Mouse (Mus musculus): ENCODE data around the gene Dnm3. TPM values are rescaled to one million over a fixed set of nuclear protein-coding genes. Genes with fewer than 3 reads are reported as not detected.

The Dnm3 gene
- polyA plus RNA-seq, 1 experiment: 1.7 TPM

GRCm38 (mm10) chr1:162009086-162009485 is 468.7 kb downstream of the Dnm3 start:
- Histone ChIP-seq H3K27me3 (ENCODE audit: control insufficient read depth, insufficient read depth, low read length, poor library complexity, severe bottlenecking) (no peaks in the 10 kb centered on the region), H3K27ac (ENCODE audit: insufficient read depth, low read length) (no peak overlapping the region), H3K4me3 (ENCODE audit: low read depth, low read length) (no peak overlapping the region), H3K36me3 (ENCODE audit: control insufficient read depth, insufficient read depth, low read length, poor library complexity, severe bottlenecking) (no peaks in the 10 kb centered on the region), H3K4me1 (ENCODE audit: control insufficient read depth, insufficient read depth, low read length) (no peaks in the 10 kb centered on the region), H3K9me3 (replicated peaks; ENCODE audit: control insufficient read depth, insufficient read depth, low read length, poor library complexity, severe bottlenecking) (no peaks in the 10 kb centered on the region), H3K9ac (ENCODE audit: low read depth, poor library complexity, severe bottlenecking) (no peak overlapping the region)
- TF ChIP-seq POLR2A (IDR thresholded peaks at IDR 0.05; ENCODE audit: insufficient read depth, low read length) (no peak), CTCF (IDR thresholded peaks at IDR 0.05; ENCODE audit: low read depth, low read length) (no peak), EP300 (IDR thresholded peaks at IDR 0.05; ENCODE audit: insufficient read depth, low read depth, low read length) (no peak)

GRCm38 (mm10) chr1:162008631-162009067 is 469.2 kb downstream of the Dnm3 start:
- no peaks in the 10 kb centered on the region for H3K27me3 ChIP-seq (ENCODE audit: control insufficient read depth, insufficient read depth, low read length, poor library complexity, severe bottlenecking)
- no peak for TF ChIP-seq EP300 (IDR thresholded peaks at IDR 0.05; ENCODE audit: insufficient read depth, low read depth, low read length)
- no peak for TF ChIP-seq POLR2A (IDR thresholded peaks at IDR 0.05; ENCODE audit: insufficient read depth, low read length)
- no peak for TF ChIP-seq CTCF (IDR thresholded peaks at IDR 0.05; ENCODE audit: low read depth, low read length)
- H3K9me3 ChIP-seq (replicated peaks; ENCODE audit: control insufficient read depth, insufficient read depth, low read length, poor library complexity, severe bottlenecking): no peaks in the 10 kb centered on the region
- no peak overlapping the region for H3K9ac ChIP-seq (ENCODE audit: low read depth, poor library complexity, severe bottlenecking)
- H3K4me3 ChIP-seq (ENCODE audit: low read depth, low read length): no peak overlapping the region
- H3K36me3 ChIP-seq (ENCODE audit: control insufficient read depth, insufficient read depth, low read length, poor library complexity, severe bottlenecking): no peaks in the 10 kb centered on the region
- no peak overlapping the region for H3K27ac ChIP-seq (ENCODE audit: insufficient read depth, low read length)
- no peaks in the 10 kb centered on the region for H3K4me1 ChIP-seq (ENCODE audit: control insufficient read depth, insufficient read depth, low read length)

GRCm38 (mm10) chr1:162008208-162008607 is 469.6 kb downstream of the Dnm3 start:
- Histone ChIP-seq H3K27me3 (ENCODE audit: control insufficient read depth, insufficient read depth, low read length, poor library complexity, severe bottlenecking) (no peaks in the 10 kb centered on the region), H3K4me1 (ENCODE audit: control insufficient read depth, insufficient read depth, low read length) (no peaks in the 10 kb centered on the region), H3K4me3 (ENCODE audit: low read depth, low read length) (no peak overlapping the region), H3K9me3 (replicated peaks; ENCODE audit: control insufficient read depth, insufficient read depth, low read length, poor library complexity, severe bottlenecking) (no peaks in the 10 kb centered on the region), H3K27ac (ENCODE audit: insufficient read depth, low read length) (no peak overlapping the region), H3K9ac (ENCODE audit: low read depth, poor library complexity, severe bottlenecking) (no peak overlapping the region), H3K36me3 (ENCODE audit: control insufficient read depth, insufficient read depth, low read length, poor library complexity, severe bottlenecking) (no peaks in the 10 kb centered on the region)
- TF ChIP-seq POLR2A (IDR thresholded peaks at IDR 0.05; ENCODE audit: insufficient read depth, low read length): no peak
- no peak for TF ChIP-seq EP300 (IDR thresholded peaks at IDR 0.05; ENCODE audit: insufficient read depth, low read depth, low read length)
- TF ChIP-seq CTCF (IDR thresholded peaks at IDR 0.05; ENCODE audit: low read depth, low read length): no peak

GRCm38 (mm10) chr1:162006109-162006508 is 471.7 kb downstream of the Dnm3 start:
- no peak overlapping the region for H3K27ac ChIP-seq (ENCODE audit: insufficient read depth, low read length)
- no peak for TF ChIP-seq POLR2A (IDR thresholded peaks at IDR 0.05; ENCODE audit: insufficient read depth, low read length)
- TF ChIP-seq CTCF (IDR thresholded peaks at IDR 0.05; ENCODE audit: low read depth, low read length): no peak
- H3K27me3 ChIP-seq (ENCODE audit: control insufficient read depth, insufficient read depth, low read length, poor library complexity, severe bottlenecking): no peaks in the 10 kb centered on the region
- H3K4me3 ChIP-seq (ENCODE audit: low read depth, low read length): no peak overlapping the region
- no peak overlapping the region for H3K9ac ChIP-seq (ENCODE audit: low read depth, poor library complexity, severe bottlenecking)
- no peaks in the 10 kb centered on the region for H3K4me1 ChIP-seq (ENCODE audit: control insufficient read depth, insufficient read depth, low read length)
- no peaks in the 10 kb centered on the region for H3K9me3 ChIP-seq (replicated peaks; ENCODE audit: control insufficient read depth, insufficient read depth, low read length, poor library complexity, severe bottlenecking)
- H3K36me3 ChIP-seq (ENCODE audit: control insufficient read depth, insufficient read depth, low read length, poor library complexity, severe bottlenecking): no peaks in the 10 kb centered on the region

GRCm38 (mm10) chr1:162004821-162005770 is 472.7 kb downstream of the Dnm3 start:
- Histone ChIP-seq H3K9me3 (replicated peaks; ENCODE audit: control insufficient read depth, insufficient read depth, low read length, poor library complexity, severe bottlenecking) (no peaks in the 10 kb centered on the region), H3K27ac (ENCODE audit: insufficient read depth, low read length) (no peak overlapping the region), H3K4me3 (ENCODE audit: low read depth, low read length) (no peak overlapping the region), H3K27me3 (ENCODE audit: control insufficient read depth, insufficient read depth, low read length, poor library complexity, severe bottlenecking) (no peaks in the 10 kb centered on the region), H3K36me3 (ENCODE audit: control insufficient read depth, insufficient read depth, low read length, poor library complexity, severe bottlenecking) (no peaks in the 10 kb centered on the region), H3K9ac (ENCODE audit: low read depth, poor library complexity, severe bottlenecking) (no peak overlapping the region), H3K4me1 (ENCODE audit: control insufficient read depth, insufficient read depth, low read length) (no peaks in the 10 kb centered on the region)
- TF ChIP-seq CTCF (IDR thresholded peaks at IDR 0.05; ENCODE audit: low read depth, low read length): no peak
- TF ChIP-seq POLR2A (IDR thresholded peaks at IDR 0.05; ENCODE audit: insufficient read depth, low read length): no peak
- TF ChIP-seq EP300 (IDR thresholded peaks at IDR 0.05; ENCODE audit: insufficient read depth, low read depth, low read length): no peak

GRCm38 (mm10) chr1:162004518-162004780 is 473.4 kb downstream of the Dnm3 start:
- Histone ChIP-seq H3K27ac (ENCODE audit: insufficient read depth, low read length) (no peak overlapping the region), H3K4me3 (ENCODE audit: low read depth, low read length) (no peak overlapping the region)

More at GRCm38 (mm10) chr1:162004518-162004780, 473.4 kb downstream of the Dnm3 start:
- H3K27me3 ChIP-seq (ENCODE audit: control insufficient read depth, insufficient read depth, low read length, poor library complexity, severe bottlenecking): no peaks in the 10 kb centered on the region
- H3K9me3 ChIP-seq (replicated peaks; ENCODE audit: control insufficient read depth, insufficient read depth, low read length, poor library complexity, severe bottlenecking): no peaks in the 10 kb centered on the region
- no peaks in the 10 kb centered on the region for H3K36me3 ChIP-seq (ENCODE audit: control insufficient read depth, insufficient read depth, low read length, poor library complexity, severe bottlenecking)
- no peak for TF ChIP-seq POLR2A (IDR thresholded peaks at IDR 0.05; ENCODE audit: insufficient read depth, low read length)
- no peak for TF ChIP-seq CTCF (IDR thresholded peaks at IDR 0.05; ENCODE audit: low read depth, low read length)
- no peak for TF ChIP-seq EP300 (IDR thresholded peaks at IDR 0.05; ENCODE audit: insufficient read depth, low read depth, low read length)
- H3K9ac ChIP-seq (ENCODE audit: low read depth, poor library complexity, severe bottlenecking): no peak overlapping the region
- H3K4me1 ChIP-seq (ENCODE audit: control insufficient read depth, insufficient read depth, low read length): no peaks in the 10 kb centered on the region
